Mouse (Mus musculus) lung, postnatal 0 days (tissue): ENCODE measurements at regions not wholly inside any gene's neighbourhood (a gene's known extent, or its start where the extent isn't known, plus 50 kb on each side); places are given as distances from the start of the nearest gene placed in this dataset.
A peak's percentile ranks its signal among the peaks of the same experiment; 100 is the strongest.

Source experiments
- ATAC-seq: fragments of 200-750 bp; cut with Nextera tagmentation; 2 replicates; pipeline ENCODE4 v1.8.0; 2017; ENCODE audit warnings: moderate library complexity
- DNase-seq: peaks from one replicate; pipeline ENCODE4 v3.0.0-alpha.2; 2016; ENCODE audit warnings: low spot score
- H3K27ac ChIP-seq: fragments of 300-500 bp; sonication (generic); 2 replicates; pipeline ENCODE4 v1.5.1; 2014; ENCODE audit warnings: antibody characterized with exemption, mild to moderate bottlenecking, low read length, mixed read lengths
- H3K27me3 ChIP-seq: fragments of 300-500 bp; sonication (generic); replicated peaks from 2 replicates; pipeline ENCODE4 v1.6.1; 2014; ENCODE audit warnings: low read length, mixed read lengths; ENCODE audit not compliant: insufficient read depth
- H3K36me3 ChIP-seq: fragments of 300-500 bp; sonication (generic); 2 replicates; pipeline ENCODE4 v1.6.1; 2014; ENCODE audit warnings: low read length, mixed read lengths; ENCODE audit not compliant: insufficient read depth
- H3K4me1 ChIP-seq: fragments of 300-500 bp; sonication (generic); 2 replicates; pipeline ENCODE4 v1.6.1; 2014; ENCODE audit warnings: antibody characterized with exemption, low read depth, low read length, mixed read lengths; ENCODE audit not compliant: insufficient read depth
- H3K4me2 ChIP-seq: fragments of 300-500 bp; sonication (generic); replicated peaks from 2 replicates; pipeline ENCODE4 v1.6.1; 2014; ENCODE audit warnings: low read depth, mild to moderate bottlenecking, low read length, moderate library complexity, mixed read lengths
- H3K4me3 ChIP-seq: fragments of 300-500 bp; sonication (generic); 2 replicates; pipeline ENCODE4 v1.5.1; 2014; ENCODE audit warnings: low read depth, low read length
- H3K9ac ChIP-seq: fragments of 300-500 bp; sonication (generic); replicated peaks from 2 replicates; pipeline ENCODE4 v1.6.1; 2014; ENCODE audit warnings: low read depth, mild to moderate bottlenecking
- H3K9me3 ChIP-seq: fragments of 300-500 bp; sonication (generic); 2 replicates; pipeline ENCODE4 v1.6.1; 2016; ENCODE audit warnings: low read length, mixed read lengths
- CTCF ChIP-seq: IDR thresholded peaks from 2 replicates; pipeline ENCODE4 v1.5.1; 2016; ENCODE audit warnings: antibody characterized with exemption, mild to moderate bottlenecking
- EP300 ChIP-seq: IDR thresholded peaks from 2 replicates; pipeline ENCODE4 v1.6.1; 2016; ENCODE audit warnings: antibody characterized with exemption, mild to moderate bottlenecking, control low read depth
- WGBS: fragments of 180-500 bp; shearing (Covaris S2); extraction: QIAGEN DNeasy Blood & Tissue Kit; methylation state at CpG from one replicate; pipeline ENCODE4 v1.1.7; 2014; 5-methylcytosine and 5-hydroxymethylcytosine counted together

DNA sequence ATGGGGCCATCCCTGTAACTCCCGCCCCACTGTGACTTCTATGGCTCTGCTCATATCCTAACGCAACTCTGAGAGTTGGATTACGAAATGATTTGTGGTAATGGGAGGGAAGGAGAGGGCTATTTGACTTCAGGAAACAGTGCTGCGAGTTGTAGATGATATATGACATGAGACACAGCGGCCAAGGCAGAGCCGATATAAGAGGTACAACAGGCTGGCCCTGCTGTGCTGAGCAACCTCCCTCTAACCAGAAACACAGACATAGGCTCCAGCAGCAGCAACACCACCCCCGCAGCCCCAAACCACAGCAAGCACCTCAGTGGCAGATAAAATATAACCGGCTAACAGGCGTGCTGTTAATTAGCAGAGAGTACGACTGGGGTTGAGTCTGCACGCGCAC lies 312.5 kb upstream of the Mgmt start:
- Histone ChIP-seq H3K9me3 (no peaks in the 10 kb centered on the region), H3K4me2 (no peak overlapping the region), H3K4me1 (no peaks in the 10 kb centered on the region), H3K36me3 (no peaks in the 10 kb centered on the region), H3K4me3 (no peak overlapping the region), H3K27ac (no peak overlapping the region), H3K9ac (no peak overlapping the region), H3K27me3 (0 out of 2 replicates have a peak, but pooled peaks cover 5% of the 10 kb centered on the region)
- peak; percentile 36 for DNase-seq
- ATAC-seq, result no peak
- TF ChIP-seq CTCF (no peak), EP300 (no peak)
- WGBS, result 51% methylated on average over 12 of the region's 12 CpGs

DNA sequence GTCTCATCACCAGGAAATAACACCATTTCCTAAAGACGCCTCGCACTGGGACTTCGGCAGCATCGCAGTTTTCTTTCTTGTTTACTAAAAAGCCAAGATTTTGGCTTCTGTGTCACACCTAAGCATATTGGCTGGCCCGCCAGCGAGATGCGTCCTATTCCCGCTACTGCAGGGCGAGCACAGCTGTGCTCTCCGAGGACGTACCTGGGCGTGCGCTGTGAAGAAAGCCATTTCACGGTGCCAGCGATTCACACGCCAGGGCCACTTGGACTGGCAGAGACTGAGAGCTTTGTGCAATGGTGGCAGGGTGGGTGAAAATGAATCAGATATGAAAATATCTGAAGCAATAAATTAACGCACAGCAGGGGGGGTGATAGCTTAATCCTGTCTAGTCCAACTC lies 310.1 kb upstream of the Mgmt start:
- no peaks in the 10 kb centered on the region for H3K36me3 ChIP-seq
- DNase-seq (no peak), ATAC-seq (no peak)
- 55% methylated on average over 17 of the region's 17 CpGs for WGBS
- 0 out of 2 replicates have a peak, but pooled peaks cover 5% of the 10 kb centered on the region for H3K27me3 ChIP-seq
- no peak overlapping the region for H3K4me3 ChIP-seq
- H3K9me3 ChIP-seq, result no peaks in the 10 kb centered on the region
- H3K27ac ChIP-seq, result no peak overlapping the region
- no peaks in the 10 kb centered on the region for H3K4me1 ChIP-seq
- TF ChIP-seq EP300 (no peak), CTCF (no peak)
- H3K9ac ChIP-seq, result no peak overlapping the region
- H3K4me2 ChIP-seq, result no peak overlapping the region

DNA sequence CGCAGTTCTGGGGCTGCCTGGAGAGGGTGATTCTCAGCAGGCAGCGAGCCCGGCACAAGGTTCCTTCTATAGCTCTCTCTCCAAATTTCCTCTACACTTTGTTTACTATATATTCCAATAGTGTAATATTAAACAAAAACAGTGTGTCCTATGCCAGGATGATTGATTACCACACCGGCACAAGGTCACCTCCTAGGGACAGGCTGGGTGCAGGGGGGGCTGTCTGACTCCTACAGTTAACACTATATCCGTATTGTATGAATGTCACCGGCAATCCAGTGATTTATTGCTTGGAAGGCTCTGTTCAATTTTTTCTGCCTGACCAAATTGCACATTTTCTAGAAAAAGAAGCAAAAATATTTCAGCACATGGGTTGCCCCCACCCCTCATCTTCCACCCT lies 305.9 kb upstream of the Mgmt start:
- Histone ChIP-seq H3K9me3 (no peaks in the 10 kb centered on the region), H3K27ac (no peak overlapping the region), H3K36me3 (no peaks in the 10 kb centered on the region), H3K4me2 (no peak overlapping the region), H3K27me3 (0 out of 2 replicates have a peak, but pooled peaks cover 5% of the 10 kb centered on the region), H3K9ac (no peak overlapping the region), H3K4me3 (no peak overlapping the region), H3K4me1 (no peaks in the 10 kb centered on the region)
- 61% methylated on average over 6 of the region's 6 CpGs for WGBS
- ATAC-seq, result no peak
- TF ChIP-seq CTCF (no peak), EP300 (no peak)
- no peak for DNase-seq

DNA sequence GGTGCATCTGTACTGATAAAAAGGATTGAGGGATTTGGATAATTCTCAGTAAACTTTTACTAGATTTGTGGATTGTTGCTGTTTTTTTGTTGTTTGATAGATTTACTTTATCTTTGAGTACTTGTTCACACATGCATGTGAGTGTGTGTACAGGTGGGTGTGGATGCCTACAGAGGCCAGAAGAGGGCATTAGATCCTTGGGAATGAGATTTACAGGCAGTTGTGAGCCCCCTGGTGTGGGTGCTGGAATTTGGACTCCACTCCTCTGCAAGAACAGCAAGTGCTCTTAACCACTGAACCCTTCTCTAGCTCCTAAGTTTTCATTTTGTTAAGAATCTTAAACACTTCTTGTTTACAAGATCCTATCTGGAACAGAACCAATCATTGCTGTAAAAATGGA lies 303.5 kb upstream of the Mgmt start:
- Histone ChIP-seq H3K36me3 (no peaks in the 10 kb centered on the region), H3K4me3 (no peak overlapping the region), H3K27ac (no peak overlapping the region), H3K4me2 (no peak overlapping the region), H3K27me3 (no peaks in the 10 kb centered on the region), H3K4me1 (no peaks in the 10 kb centered on the region), H3K9me3 (no peaks in the 10 kb centered on the region), H3K9ac (no peak overlapping the region)
- TF ChIP-seq CTCF (peak; percentile 17; the same call in 1 of the 2 replicates), EP300 (no peak)
- ATAC-seq (no peak), DNase-seq (no peak)

DNA sequence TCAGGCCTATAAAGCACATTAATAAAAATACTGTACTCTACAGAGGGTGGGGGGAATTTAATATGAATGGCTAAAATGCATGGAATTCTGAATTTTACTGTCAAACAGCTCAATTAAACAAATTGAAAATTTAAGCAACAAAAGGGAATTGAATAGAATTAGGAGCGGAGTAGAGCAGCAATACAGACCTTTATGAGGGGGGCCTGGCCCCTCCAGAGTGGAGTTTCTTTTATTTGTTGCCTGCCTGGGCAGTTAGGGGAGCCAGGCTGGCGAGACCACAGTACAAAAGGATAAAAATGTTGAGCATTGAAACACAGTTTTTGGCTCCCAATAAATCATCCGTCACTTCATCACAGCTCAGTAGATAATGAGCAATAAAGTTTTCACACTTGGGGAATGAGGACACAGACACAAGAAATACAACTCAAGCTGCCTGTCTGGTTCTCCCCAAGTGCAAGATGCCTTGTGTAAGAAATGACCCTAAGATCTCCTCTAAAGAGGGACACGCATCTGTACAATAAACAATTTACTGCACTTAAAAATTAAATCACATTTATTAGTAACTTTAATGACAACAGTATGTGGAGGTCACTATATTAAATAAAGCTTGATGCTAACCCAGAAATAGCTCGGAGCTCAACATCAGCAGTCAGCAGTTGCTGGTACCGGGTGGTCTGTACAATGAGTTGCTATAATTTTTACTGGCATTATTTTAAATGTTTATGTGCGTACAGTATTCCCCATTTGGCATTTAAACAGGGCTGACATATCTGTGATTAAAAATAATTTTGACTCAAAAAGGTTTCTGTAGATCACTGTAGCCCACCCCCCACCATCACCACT lies 286.9 kb upstream of the Mgmt start:
- Histone ChIP-seq H3K36me3 (no peaks in the 10 kb centered on the region), H3K9me3 (no peaks in the 10 kb centered on the region), H3K9ac (no peak overlapping the region), H3K4me1 (no peaks in the 10 kb centered on the region), H3K4me3 (no peak overlapping the region), H3K27ac (no peak overlapping the region), H3K27me3 (no peaks in the 10 kb centered on the region), H3K4me2 (no peak overlapping the region)
- DNase-seq (no peak), ATAC-seq (no peak)
- TF ChIP-seq CTCF, result no peak
- no peak for TF ChIP-seq EP300
- WGBS, result 70% methylated on average over 7 of the region's 7 CpGs

DNA sequence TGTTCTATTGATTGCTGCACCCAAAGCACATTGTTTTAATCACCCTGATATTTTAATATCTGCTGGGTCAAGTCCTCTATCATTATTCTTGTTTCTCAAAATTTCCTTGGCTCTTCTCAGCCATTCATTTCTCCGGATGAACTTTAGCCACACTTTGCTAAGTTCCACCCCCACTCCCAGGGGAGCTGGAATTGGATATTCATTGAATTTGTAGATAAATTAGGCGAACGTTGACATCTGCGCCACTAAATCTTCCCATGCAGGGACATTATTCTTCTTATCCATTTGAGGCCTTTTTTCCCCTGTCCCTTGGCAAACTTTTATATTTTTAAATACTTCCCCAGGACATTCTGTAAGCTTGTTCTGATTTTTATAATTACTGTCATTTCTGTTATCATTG lies 280.9 kb upstream of the Mgmt start:
- H3K27ac ChIP-seq, result no peak overlapping the region
- DNase-seq (no peak), ATAC-seq (no peak)
- H3K9ac ChIP-seq, result no peak overlapping the region
- no peaks in the 10 kb centered on the region for H3K4me1 ChIP-seq
- H3K9me3 ChIP-seq, result no peaks in the 10 kb centered on the region
- TF ChIP-seq EP300, result no peak
- no peak for TF ChIP-seq CTCF
- no peak overlapping the region for H3K4me3 ChIP-seq
- no peak overlapping the region for H3K4me2 ChIP-seq
- 71% methylated on average over 4 of the region's 4 CpGs for WGBS
- no peaks in the 10 kb centered on the region for H3K27me3 ChIP-seq
- H3K36me3 ChIP-seq, result no peaks in the 10 kb centered on the region

DNA sequence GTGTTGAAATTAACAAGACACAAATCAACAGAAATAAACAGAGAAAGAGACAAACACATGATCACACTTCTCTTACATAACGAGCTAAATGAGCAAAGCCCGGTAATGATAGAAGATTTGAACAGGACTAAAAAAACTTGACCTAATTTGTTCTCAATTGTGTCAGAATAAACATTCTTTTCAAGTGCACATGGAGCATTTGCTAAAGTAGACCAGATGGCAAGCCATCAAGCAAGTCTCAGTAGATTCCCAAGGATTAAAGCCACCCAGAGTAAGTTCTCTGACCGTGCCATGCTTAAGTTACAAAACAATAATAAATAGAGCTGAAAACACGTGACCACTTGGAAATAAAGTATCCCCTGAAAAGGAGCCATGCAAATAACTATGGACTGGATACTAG lies 269.9 kb upstream of the Mgmt start:
- TF ChIP-seq CTCF (no peak), EP300 (no peak)
- no peaks in the 10 kb centered on the region for H3K4me1 ChIP-seq
- no peak overlapping the region for H3K4me2 ChIP-seq
- DNase-seq, result no peak
- H3K36me3 ChIP-seq, result no peaks in the 10 kb centered on the region
- no peak overlapping the region for H3K4me3 ChIP-seq
- H3K27ac ChIP-seq, result no peak overlapping the region
- 51% methylated on average over 4 of the region's 4 CpGs for WGBS
- no peaks in the 10 kb centered on the region for H3K27me3 ChIP-seq
- H3K9me3 ChIP-seq, result no peaks in the 10 kb centered on the region
- no peak overlapping the region for H3K9ac ChIP-seq
- no peak for ATAC-seq
